Mouse (Mus musculus): ENCODE measurements at regions not wholly inside any gene's neighbourhood (a gene's known extent, or its start where the extent isn't known, plus 50 kb on each side); places are given as distances from the start of the nearest gene placed in this dataset.

DNA sequence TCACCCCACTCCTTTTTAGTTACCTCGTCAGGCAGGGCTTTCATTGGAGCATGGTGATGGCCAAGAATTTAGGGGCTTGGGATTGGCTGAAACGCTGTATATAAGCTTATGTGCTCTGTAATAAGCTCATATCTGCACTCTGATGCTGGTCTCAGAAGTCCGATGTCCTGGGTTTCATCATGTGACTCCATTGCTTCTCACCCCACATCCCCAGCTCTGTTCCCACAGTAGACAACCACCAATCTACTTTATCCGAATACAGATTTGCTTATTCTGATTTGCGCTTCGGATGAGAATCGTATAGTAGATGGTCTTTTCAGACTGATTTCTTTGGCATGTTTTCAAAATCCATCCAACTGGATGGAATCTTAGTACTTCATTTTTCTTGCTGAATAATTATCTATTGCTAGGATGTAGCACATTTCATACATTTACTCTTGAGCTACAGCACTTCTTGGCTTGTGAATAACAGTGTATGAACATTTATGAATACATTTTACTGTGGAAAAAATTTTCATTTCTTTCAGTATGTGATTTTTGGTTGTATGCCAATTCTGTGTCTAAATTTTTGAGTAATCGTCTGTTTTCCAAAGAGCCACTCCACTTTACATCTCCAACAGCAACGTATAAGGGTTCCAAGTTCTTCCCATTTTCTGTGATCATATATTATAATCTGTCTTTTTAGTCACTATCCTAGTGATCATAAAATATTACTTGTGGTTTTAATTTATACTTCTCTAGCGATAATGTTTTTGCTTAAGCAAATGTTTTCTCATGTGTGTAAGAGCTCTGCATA, 185.7 kb downstream of the Hace1 start:
- Histone ChIP-seq H3K9ac (replicated peaks; ENCODE audit: low read length) (no peak overlapping the region), H3K27ac (ENCODE audit: low read length) (no peak overlapping the region), H3K9me3 (ENCODE audit: low read length) (no peaks in the 10 kb centered on the region), H3K27me3 (ENCODE audit: insufficient read depth, low read length) (no peaks in the 10 kb centered on the region), H3K4me2 (replicated peaks; ENCODE audit: low read depth, low read length) (no peak overlapping the region), H3K4me3 (ENCODE audit: low read length) (no peak overlapping the region), H3K36me3 (ENCODE audit: insufficient read depth, low read length) (no peaks in the 10 kb centered on the region), H3K4me1 (ENCODE audit: insufficient read depth, low read length) (no peaks in the 10 kb centered on the region)
- 75% methylated on average over 10 of the region's 10 CpGs for WGBS
- no peak for ATAC-seq (ENCODE audit: low FRiP score, low TSS enrichment)

DNA sequence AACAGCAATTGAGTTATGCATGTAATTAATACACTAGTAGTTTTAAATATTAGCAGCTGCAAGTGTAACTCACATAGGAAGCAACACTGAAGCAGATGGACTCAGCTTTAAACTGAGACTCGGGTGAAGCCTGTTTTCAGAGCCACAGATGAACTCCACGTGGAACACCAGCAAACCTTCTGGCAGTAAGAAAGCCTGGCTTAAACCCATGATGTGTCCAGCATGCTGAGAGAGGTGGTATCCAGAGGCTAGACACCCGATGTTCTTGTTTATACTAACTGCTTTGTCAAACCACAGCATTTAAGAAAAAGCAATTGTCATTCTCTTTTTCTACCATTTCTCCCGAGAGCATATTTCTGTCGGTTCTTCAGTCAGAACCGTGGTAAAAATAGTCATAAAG, 202.1 kb downstream of the Hace1 start:
- H3K4me3 ChIP-seq (ENCODE audit: low read length), result no peak overlapping the region
- H3K4me2 ChIP-seq (replicated peaks; ENCODE audit: low read depth, low read length), result no peak overlapping the region
- 38% methylated on average over 6 of the region's 6 CpGs for WGBS
- H3K9me3 ChIP-seq (ENCODE audit: low read length), result no peaks in the 10 kb centered on the region
- H3K4me1 ChIP-seq (ENCODE audit: insufficient read depth, low read length), result no peaks in the 10 kb centered on the region
- H3K27ac ChIP-seq (ENCODE audit: low read length), result 0 out of 2 replicates have a peak overlapping the region, but pooled peaks have one; percentile 38
- ATAC-seq (ENCODE audit: low FRiP score, low TSS enrichment), result no peak
- no peaks in the 10 kb centered on the region for H3K36me3 ChIP-seq (ENCODE audit: insufficient read depth, low read length)
- no peak overlapping the region for H3K9ac ChIP-seq (replicated peaks; ENCODE audit: low read length)
- no peaks in the 10 kb centered on the region for H3K27me3 ChIP-seq (ENCODE audit: insufficient read depth, low read length)

DNA sequence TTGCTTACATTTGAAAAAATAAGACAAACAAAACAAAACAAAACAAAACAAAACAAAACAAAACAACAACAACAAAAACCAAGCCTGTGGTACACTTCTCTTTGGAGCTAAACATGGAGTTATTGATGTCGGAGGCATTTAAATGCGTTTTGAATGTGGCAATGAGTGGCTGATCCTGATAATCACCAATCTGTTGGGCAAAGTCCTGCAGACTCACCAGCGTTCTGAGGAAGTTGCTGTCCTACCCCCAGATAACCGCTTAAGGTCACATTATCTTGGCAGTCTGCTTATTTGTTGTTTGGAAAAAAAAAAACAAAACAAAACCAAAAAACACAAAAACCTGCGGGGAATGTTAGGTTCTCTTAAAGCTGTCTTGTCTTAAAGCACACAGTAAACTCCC, 205.4 kb downstream of the Hace1 start:
- Histone ChIP-seq H3K9me3 (ENCODE audit: low read length) (no peaks in the 10 kb centered on the region), H3K36me3 (ENCODE audit: insufficient read depth, low read length) (no peaks in the 10 kb centered on the region), H3K27ac (ENCODE audit: low read length) (no peak overlapping the region), H3K4me2 (replicated peaks; ENCODE audit: low read depth, low read length) (no peak overlapping the region), H3K9ac (replicated peaks; ENCODE audit: low read length) (no peak overlapping the region), H3K27me3 (ENCODE audit: insufficient read depth, low read length) (no peaks in the 10 kb centered on the region), H3K4me3 (ENCODE audit: low read length) (no peak overlapping the region), H3K4me1 (ENCODE audit: insufficient read depth, low read length) (no peaks in the 10 kb centered on the region)
- 59% methylated on average over 5 of the region's 5 CpGs for WGBS
- ATAC-seq (ENCODE audit: low FRiP score, low TSS enrichment), result no peak

DNA sequence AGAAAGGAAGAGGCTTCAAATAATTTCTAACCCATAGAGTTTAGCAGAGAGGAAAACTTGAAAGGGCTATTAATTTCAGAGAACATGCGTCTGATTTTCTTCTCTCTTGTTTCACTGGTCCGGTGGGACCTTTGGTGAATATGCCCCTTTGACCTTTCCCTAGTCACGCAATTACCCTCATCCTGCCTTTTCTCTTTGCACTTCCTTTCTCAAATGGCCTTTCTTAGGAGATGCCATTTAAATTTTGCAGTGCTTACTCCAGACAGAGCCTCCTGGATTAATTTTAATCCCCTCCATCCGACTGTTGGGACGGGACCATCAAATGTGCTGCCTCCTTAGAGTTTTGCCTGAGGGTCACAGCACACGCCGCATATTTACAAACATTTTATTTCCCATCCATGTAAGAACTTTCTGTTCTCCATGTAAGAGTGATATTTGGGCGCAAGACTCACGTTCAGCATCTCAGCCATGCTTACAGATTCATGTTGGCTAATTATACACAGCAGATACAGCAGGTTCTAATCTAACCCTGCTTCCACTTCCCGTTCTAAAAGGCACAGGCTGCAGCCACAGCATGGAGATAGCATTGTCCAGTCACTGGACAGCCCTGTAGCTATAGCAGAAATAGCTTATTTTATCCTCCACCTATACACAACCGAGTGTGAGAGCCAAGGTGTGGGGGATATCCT, 206.0 kb downstream of the Hace1 start:
- no peak overlapping the region for H3K4me2 ChIP-seq (replicated peaks; ENCODE audit: low read depth, low read length)
- no peaks in the 10 kb centered on the region for H3K36me3 ChIP-seq (ENCODE audit: insufficient read depth, low read length)
- no peak overlapping the region for H3K4me3 ChIP-seq (ENCODE audit: low read length)
- H3K9ac ChIP-seq (replicated peaks; ENCODE audit: low read length), result no peak overlapping the region
- H3K27ac ChIP-seq (ENCODE audit: low read length), result no peak overlapping the region
- no peaks in the 10 kb centered on the region for H3K4me1 ChIP-seq (ENCODE audit: insufficient read depth, low read length)
- H3K9me3 ChIP-seq (ENCODE audit: low read length), result no peaks in the 10 kb centered on the region
- ATAC-seq (ENCODE audit: low FRiP score, low TSS enrichment), result no peak
- 40% methylated on average over 11 of the region's 11 CpGs for WGBS
- no peaks in the 10 kb centered on the region for H3K27me3 ChIP-seq (ENCODE audit: insufficient read depth, low read length)

DNA sequence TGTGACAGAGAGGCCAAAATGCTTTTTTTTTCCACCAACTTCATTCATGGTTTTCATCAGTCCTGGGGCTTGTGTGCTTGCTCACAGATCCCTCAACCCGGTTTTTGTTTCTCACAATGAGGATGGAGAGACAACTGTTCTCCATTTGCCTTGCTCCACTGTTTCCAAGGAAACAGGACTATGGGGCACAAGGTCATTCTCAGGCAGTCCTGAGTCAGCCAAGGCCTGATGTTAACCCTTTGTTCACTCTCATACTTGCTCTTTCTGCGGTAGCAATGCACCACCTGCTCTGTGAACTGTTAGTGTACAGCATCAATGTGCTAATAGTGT, 206.5 kb downstream of the Hace1 start:
- Histone ChIP-seq H3K4me2 (replicated peaks; ENCODE audit: low read depth, low read length) (no peak overlapping the region), H3K27me3 (ENCODE audit: insufficient read depth, low read length) (no peaks in the 10 kb centered on the region), H3K27ac (ENCODE audit: low read length) (no peak overlapping the region), H3K36me3 (ENCODE audit: insufficient read depth, low read length) (no peaks in the 10 kb centered on the region), H3K9ac (replicated peaks; ENCODE audit: low read length) (no peak overlapping the region), H3K4me1 (ENCODE audit: insufficient read depth, low read length) (no peaks in the 10 kb centered on the region), H3K4me3 (ENCODE audit: low read length) (no peak overlapping the region), H3K9me3 (ENCODE audit: low read length) (no peaks in the 10 kb centered on the region)
- 38% methylated on average over 2 of the region's 2 CpGs for WGBS
- no peak for ATAC-seq (ENCODE audit: low FRiP score, low TSS enrichment)

DNA sequence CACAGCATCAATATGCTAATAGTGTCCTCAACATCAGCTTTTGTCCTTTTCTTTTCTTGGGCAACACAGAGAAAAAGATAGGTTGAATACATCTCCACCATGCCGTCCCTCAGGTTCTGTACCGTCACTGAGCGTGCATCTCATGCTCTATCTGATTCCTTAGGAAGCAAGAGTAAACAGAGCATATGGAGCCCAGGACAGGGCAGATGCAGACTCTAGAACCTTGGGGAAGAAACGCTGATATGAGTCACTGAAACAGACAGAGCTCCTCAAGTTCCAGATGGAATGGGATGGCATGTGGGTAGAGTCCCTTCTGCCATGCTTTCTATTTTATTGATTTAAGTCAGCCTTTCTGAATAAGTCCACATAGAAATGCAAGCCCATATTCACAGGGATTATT, 206.9 kb downstream of the Hace1 start:
- Histone ChIP-seq H3K4me1 (ENCODE audit: insufficient read depth, low read length) (no peaks in the 10 kb centered on the region), H3K4me2 (replicated peaks; ENCODE audit: low read depth, low read length) (no peak overlapping the region), H3K9ac (replicated peaks; ENCODE audit: low read length) (no peak overlapping the region), H3K27me3 (ENCODE audit: insufficient read depth, low read length) (no peaks in the 10 kb centered on the region), H3K4me3 (ENCODE audit: low read length) (no peak overlapping the region), H3K27ac (ENCODE audit: low read length) (no peak overlapping the region), H3K9me3 (ENCODE audit: low read length) (no peaks in the 10 kb centered on the region), H3K36me3 (ENCODE audit: insufficient read depth, low read length) (no peaks in the 10 kb centered on the region)
- ATAC-seq (ENCODE audit: low FRiP score, low TSS enrichment), result no peak
- WGBS, result 87% methylated on average over 4 of the region's 4 CpGs

DNA sequence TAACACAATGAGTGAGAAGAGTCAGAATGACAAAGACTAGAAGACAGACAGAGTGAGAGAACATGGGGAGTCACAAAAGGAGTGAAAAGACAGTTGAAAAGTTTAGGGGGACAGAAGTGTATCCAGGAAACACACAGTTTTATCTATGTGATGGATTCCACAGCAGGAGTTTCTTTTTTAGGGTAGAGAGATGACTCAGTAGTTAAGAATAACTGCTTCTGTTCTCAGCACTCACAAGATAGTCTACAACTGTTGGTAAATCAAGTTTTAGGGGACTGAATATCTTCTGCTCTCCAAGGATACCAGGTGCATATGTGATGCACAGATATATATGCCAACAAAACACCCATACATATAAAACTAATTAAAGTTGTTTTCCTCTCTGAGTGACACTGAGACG, 210.7 kb downstream of the Hace1 start:
- Histone ChIP-seq H3K27ac (ENCODE audit: low read length) (no peak overlapping the region), H3K4me1 (ENCODE audit: insufficient read depth, low read length) (no peaks in the 10 kb centered on the region), H3K27me3 (ENCODE audit: insufficient read depth, low read length) (no peaks in the 10 kb centered on the region), H3K9ac (replicated peaks; ENCODE audit: low read length) (no peak overlapping the region), H3K36me3 (ENCODE audit: insufficient read depth, low read length) (no peaks in the 10 kb centered on the region), H3K4me3 (ENCODE audit: low read length) (no peak overlapping the region), H3K4me2 (replicated peaks; ENCODE audit: low read depth, low read length) (no peak overlapping the region), H3K9me3 (ENCODE audit: low read length) (no peaks in the 10 kb centered on the region)
- 83% methylated on average over 1 of the region's 1 CpGs for WGBS
- ATAC-seq (ENCODE audit: low FRiP score, low TSS enrichment), result no peak

DNA sequence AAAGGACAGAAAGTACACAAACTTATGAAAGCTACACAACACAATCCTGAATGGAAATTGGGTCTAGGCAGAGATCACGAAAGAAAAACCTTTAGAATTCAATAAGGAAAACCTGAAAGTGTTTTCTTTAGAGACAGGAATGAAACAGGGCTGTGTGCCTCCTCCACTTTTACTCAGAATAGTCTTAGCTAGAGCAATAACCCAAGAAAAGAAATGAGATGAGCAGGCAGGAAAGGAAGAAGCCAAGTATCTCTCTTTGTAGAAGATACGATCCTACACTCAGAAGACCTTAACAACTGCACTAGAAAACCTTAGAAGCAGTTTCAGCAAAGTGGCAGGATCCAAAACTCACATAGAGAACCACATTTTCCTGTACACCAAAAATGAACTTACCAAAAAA, 218.0 kb downstream of the Hace1 start:
- no peaks in the 10 kb centered on the region for H3K27me3 ChIP-seq (ENCODE audit: insufficient read depth, low read length)
- no peak overlapping the region for H3K4me2 ChIP-seq (replicated peaks; ENCODE audit: low read depth, low read length)
- H3K27ac ChIP-seq (ENCODE audit: low read length), result no peak overlapping the region
- H3K9me3 ChIP-seq (ENCODE audit: low read length), result no peaks in the 10 kb centered on the region
- no peaks in the 10 kb centered on the region for H3K36me3 ChIP-seq (ENCODE audit: insufficient read depth, low read length)
- no peak overlapping the region for H3K4me3 ChIP-seq (ENCODE audit: low read length)
- no peak for ATAC-seq (ENCODE audit: low FRiP score, low TSS enrichment)
- H3K9ac ChIP-seq (replicated peaks; ENCODE audit: low read length), result no peak overlapping the region
- H3K4me1 ChIP-seq (ENCODE audit: insufficient read depth, low read length), result peaks cover 4% of the 10 kb centered on the region; the same call in 1 of the 2 replicates
- WGBS, result 78% methylated on average over 2 of the region's 2 CpGs

DNA sequence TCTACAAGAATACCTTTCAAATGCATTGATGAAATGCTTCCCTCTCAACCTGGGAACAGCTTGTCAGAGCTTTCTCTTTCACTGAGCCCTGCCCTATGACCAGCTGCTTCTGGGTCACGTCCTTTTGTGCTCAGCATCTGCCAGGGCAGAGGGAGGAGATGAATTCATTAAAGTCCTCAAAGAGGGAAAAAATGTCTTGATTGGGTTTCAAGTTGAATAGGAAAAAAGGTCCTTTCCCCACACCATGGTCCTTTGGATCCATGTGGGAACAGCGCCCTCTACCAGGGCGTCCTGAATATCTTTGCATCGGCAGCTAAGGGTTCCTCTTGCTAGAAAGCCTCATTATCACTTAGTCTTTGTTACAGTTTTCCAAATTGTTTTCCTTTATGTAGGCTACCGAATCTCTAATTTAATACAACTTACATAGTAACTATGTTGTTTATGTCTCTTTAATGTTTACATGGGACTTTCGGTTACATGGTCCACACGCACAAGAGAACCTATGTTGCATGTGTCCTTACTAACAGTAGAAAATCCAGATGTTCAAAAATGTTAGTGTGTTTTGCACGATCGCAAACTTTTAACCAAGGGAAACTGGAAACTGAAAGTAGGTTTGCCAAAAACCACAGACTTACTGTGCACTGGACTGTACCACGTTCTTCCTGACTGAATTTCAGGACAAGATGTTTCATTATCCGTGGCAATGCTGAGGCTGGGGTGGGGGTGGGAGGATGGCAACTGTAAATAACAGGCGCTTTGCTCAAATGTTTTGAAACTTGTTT, 222.6 kb downstream of the Hace1 start:
- 41% methylated on average over 12 of the region's 12 CpGs for WGBS
- Histone ChIP-seq H3K4me3 (ENCODE audit: low read length) (no peak overlapping the region; the same call in 1 of the 2 replicates), H3K4me1 (ENCODE audit: insufficient read depth, low read length) (peaks cover 10% of the 10 kb centered on the region), H3K36me3 (ENCODE audit: insufficient read depth, low read length) (no peaks in the 10 kb centered on the region), H3K27ac (ENCODE audit: low read length) (no peak overlapping the region), H3K9me3 (ENCODE audit: low read length) (no peaks in the 10 kb centered on the region), H3K27me3 (ENCODE audit: insufficient read depth, low read length) (no peaks in the 10 kb centered on the region), H3K4me2 (replicated peaks; ENCODE audit: low read depth, low read length) (peak overlapping the region; percentile 38; the same call in 1 of the 2 replicates), H3K9ac (replicated peaks; ENCODE audit: low read length) (no peak overlapping the region)
- ATAC-seq (ENCODE audit: low FRiP score, low TSS enrichment), result peak; percentile 80; the same call in 1 of the 2 replicates

DNA sequence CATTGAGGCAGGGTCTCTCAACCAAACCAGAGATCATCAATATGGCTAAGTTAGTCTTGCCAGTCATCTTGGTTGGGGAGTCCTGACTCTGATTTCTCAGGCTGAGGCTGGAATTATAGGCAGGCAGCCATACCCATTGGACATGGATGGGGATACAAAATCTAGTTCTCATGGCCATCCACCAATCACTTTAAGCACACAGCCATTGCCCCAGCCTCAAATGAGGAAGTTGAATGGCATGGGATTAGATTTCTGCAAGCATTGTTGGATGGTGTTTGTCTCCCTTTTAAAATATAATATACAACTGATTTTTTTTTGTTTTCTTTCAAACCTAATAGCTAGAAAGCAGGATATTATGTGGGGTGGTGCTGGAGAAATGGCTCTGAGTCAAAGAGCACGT, 223.8 kb downstream of the Hace1 start:
- H3K4me2 ChIP-seq (replicated peaks; ENCODE audit: low read depth, low read length), result no peak overlapping the region
- WGBS, result 61% methylated on average over 1 of the region's 1 CpGs
- H3K4me3 ChIP-seq (ENCODE audit: low read length), result no peak overlapping the region
- no peak overlapping the region for H3K27ac ChIP-seq (ENCODE audit: low read length)
- no peaks in the 10 kb centered on the region for H3K36me3 ChIP-seq (ENCODE audit: insufficient read depth, low read length)
- no peaks in the 10 kb centered on the region for H3K27me3 ChIP-seq (ENCODE audit: insufficient read depth, low read length)
- ATAC-seq (ENCODE audit: low FRiP score, low TSS enrichment), result no peak
- no peaks in the 10 kb centered on the region for H3K9me3 ChIP-seq (ENCODE audit: low read length)
- H3K9ac ChIP-seq (replicated peaks; ENCODE audit: low read length), result no peak overlapping the region
- H3K4me1 ChIP-seq (ENCODE audit: insufficient read depth, low read length), result peaks cover 11% of the 10 kb centered on the region
